Mouse (Mus musculus): ENCODE measurements around the gene Cd38.
"Not testable (repeated sequence)": the region's sequence is repeated elsewhere in the genome, so short reads cannot be mapped to it uniquely, and the experiment has no call there.

Cd38 gene

GRCm38 (mm10) chr5:43859663-43860062, 8.7 kb upstream of the Cd38 start:
- DNase-seq (ENCODE audit: low read depth, low spot score), result no peak

DNA sequence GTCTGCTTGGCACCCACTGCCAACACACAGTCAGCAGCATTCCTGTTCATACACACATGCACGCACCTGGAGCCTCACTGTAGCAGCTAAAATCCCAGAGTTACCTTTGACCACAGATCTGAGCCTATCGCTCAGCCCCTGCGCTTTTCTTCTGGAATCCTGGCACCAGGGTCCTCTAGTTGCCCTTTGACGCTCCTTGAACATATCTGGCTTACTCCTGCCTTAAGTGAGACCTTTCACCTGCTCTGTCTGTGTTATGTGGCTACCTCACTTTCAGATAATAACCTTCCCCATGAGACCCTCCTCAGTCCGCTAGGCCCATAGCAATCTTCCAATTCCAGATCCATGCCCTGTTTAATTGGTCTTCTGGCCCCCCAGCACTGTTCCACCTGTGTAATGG, 8.3 kb upstream of the Cd38 start:
- DNase-seq (ENCODE audit: low read depth, low spot score), result no peak

DNA sequence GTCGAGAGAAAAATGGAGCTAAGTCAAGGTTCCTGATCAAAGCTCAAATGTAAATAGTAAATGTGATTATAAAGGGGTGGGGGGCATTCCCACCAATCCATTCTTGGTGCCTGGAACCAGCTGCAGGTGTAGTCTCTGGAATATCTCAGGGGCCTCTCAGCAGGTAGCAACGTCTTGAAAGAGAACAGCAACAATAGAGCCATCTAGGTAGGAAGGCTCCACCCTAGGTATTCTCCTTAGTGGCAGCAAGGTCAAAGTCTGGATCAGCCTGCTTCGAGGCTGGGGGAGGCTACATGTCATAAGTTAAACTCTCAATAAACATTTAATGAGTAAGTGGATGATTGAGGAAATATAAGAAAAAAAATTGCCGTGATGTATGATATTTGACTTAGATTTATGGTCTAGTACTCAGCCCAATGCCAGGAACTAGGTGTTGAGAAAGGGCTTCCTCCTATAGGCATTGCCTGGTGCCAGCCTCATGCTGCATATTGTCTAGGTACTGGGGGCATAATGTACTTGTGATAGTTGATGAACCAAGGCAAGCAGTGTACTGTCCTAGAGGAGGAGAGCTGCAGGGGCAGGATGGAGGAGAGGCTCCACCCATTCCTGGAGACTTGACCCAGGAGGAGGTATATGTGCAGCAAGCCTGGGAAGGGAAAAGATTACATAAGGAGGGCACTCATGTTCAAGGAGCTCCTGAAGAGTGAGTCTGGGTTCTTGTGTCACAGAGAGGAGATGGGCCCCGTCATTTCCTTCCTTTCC, 7.5 kb upstream of the Cd38 start:
- DNase-seq (ENCODE audit: low read depth, low spot score), result no peak

- no peak for DNase-seq (ENCODE audit: low read depth, low spot score)
Observed at GRCm38 (mm10) chr5:43863642-43864041, 4.7 kb upstream of the Cd38 start.

DNA sequence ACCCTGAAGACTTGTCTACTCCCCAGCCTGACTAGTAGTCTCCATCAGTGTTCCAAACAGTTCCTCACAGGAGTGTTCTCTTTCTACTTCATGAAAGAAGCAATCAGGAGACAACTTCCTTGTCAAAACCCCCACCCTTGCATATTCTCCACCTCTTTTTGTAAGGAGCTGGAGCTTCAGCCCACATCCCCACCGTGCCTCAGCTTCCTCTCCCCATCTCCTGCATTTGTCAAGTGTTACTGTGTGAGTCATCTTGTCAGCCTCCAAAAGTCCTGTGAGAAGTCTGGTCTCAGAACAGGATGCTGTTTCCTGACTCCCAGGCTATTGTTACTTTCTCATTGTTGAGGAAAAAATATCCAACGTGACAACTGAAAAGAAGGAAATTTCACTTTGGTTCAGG, 3.0 kb upstream of the Cd38 start:
- DNase-seq (ENCODE audit: low read depth, low spot score), result peak; percentile 66

- peak; percentile 66 for DNase-seq (ENCODE audit: low read depth, low spot score)
Observed at GRCm38 (mm10) chr5:43868711-43869600, 603 bp downstream of the Cd38 start.

DNA sequence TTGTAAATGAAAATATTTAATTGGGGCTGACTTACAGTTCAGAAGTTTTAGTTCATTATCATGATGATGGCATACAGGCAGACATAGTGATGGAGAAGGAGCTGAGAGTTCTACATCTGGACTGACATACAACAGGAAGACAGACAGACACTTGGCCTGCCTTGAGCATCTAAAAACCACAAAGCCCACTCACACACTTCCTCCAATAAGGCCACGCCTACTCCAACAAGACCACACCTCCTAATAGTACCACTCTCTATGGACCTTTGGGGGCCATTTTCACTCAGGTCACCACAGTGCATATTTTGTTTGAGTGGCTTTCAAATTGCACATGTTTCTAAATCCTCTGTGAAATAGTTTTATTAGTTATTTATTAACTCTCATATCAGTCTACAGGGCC, 3.5 kb downstream of the Cd38 start:
- no peak for DNase-seq (ENCODE audit: low read depth, low spot score)

GRCm38 (mm10) chr5:43872652-43873051, 4.3 kb downstream of the Cd38 start:
- DNase-seq (ENCODE audit: low read depth, low spot score), result no peak

- no peak for DNase-seq (ENCODE audit: low read depth, low spot score)
Observed at GRCm38 (mm10) chr5:43882034-43882433, 13.7 kb downstream of the Cd38 start.

- no peak for DNase-seq (ENCODE audit: low read depth, low spot score)
Observed at GRCm38 (mm10) chr5:43885060-43885820, 16.9 kb downstream of the Cd38 start.

DNA sequence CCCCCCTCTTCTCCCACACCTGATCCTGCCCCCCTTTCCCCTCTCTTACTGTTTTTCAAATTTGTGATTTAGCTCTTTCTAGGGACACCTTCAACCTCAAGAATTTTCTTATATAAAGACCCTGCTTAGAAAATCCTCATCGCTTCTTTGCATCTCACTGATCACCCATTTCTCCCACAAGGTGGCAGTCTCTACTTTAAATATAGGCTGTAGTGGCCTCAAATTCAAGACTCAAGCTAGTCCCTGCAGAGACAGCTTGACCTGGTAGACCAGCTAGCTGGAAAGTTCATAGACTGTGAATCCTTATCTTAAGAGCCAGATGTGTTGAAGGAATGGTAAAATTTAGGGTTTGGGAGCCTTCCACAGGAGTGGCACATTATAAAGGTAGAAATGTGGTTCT, 24.0 kb downstream of the Cd38 start:
- peak; percentile 79 for DNase-seq (ENCODE audit: low read depth, low spot score)

DNA sequence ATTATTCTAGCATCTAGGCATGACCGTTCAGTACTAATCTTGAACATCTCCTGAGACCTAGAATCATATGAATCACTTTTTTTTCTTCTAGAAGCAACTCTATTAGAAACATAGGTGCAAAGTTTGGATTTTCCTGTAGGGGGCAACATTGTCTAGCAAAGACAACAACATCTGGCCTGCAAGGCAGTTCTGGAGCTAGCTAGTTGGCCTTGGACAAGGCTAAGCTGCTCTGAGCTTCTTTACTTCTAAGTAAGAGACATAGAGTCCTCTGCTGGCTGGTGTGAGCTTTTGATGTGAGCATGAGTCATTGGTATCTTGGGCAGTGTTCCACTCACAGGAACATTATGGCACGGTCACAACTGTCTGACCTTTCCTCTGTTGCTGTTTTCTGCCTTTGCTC, 25.8 kb downstream of the Cd38 start:
- DNase-seq (ENCODE audit: low read depth, low spot score), result peak; percentile 96

DNA sequence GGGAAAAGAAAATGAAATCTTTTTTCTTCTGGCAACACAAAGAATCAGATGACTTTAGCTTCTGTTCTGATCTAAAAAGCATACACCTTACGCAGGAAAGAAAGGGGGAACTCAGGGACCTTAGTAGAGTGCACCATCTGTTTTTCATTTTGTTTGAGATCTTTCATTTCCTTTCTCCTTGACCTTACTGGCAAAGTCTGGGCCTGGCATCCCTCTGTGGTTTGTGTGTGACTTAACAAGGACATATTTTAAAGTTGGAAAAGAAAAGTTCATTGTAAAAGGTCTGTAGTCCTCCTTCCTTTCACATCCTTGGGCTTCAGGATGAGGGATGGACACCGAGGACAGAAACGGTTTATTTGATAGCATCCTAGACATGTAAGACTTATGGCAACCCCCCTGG, 27.6 kb downstream of the Cd38 start:
- peak; percentile 73 for DNase-seq (ENCODE audit: low read depth, low spot score)

GRCm38 (mm10) chr5:43904685-43905084, 36.3 kb downstream of the Cd38 start:
- DNase-seq (ENCODE audit: low read depth, low spot score), result no peak

- no peak for DNase-seq (ENCODE audit: low read depth, low spot score)
Observed at GRCm38 (mm10) chr5:43909213-43909612, 40.9 kb downstream of the Cd38 start.

- DNase-seq (ENCODE audit: low read depth, low spot score), result no peak
Observed at GRCm38 (mm10) chr5:43910006-43910405, 41.7 kb downstream of the Cd38 start.

DNA sequence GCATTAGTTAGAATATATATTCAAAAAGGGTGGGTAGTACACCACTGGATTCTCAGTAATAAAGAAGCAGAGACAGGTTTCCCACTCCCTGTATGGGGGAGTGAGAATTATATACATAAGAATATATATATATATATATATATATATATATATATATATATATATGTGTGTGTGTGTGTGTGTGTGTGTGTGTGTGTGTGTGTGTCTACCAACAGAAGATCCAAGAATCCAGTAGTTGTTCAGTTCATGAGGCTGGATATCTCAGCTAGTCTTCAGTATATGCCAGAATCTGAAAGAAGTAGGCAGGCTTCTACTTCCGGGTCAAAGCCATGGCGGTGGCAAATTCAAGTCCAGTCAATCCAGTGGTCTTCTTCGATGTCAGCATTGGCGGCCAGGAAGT, 44.5 kb downstream of the Cd38 start, which contains the start of gene Gm7879:
Gene Gm7879 (plus strand): TSS at position 301 of the 400 bp plus-strand sequence.
- DNase-seq (ENCODE audit: low read depth, low spot score), result not testable (repeated sequence)

DNA sequence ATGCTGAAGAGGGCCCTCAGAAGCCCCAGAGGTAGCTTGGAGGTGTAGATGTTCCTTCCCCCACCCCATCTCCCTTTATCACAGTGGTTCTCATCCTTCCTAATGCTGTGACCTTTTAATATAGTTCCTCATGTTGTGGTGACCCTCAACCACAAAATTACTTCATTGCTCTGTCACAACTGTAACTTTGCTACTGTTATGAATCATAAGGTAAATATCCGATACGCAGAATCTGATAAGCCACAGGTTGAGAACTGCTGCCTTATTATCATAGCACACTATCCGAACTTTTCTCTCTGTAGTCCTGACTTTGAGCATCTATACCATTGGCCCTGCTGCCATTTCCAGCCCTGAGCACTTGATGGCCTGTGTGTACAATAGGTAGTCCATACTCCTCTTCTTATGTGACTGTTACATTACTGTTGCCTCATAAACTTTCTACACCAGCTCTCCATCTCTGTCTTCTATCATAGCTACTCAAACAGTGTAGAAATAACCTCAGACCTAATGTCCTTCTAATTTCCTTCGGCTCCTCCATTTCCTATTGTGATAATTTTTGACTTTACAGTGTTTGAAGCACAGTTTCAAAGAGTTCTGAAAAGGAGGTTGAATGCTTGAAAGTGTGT, 47.0 kb downstream of the Cd38 start:
- DNase-seq (ENCODE audit: low read depth, low spot score), result no peak

GRCm38 (mm10) chr5:43921877-43922276, 53.5 kb downstream of the Cd38 start:
- DNase-seq (ENCODE audit: low read depth, low spot score), result no peak

- DNase-seq (ENCODE audit: low read depth, low spot score), result peak; percentile 86
Observed at GRCm38 (mm10) chr5:43923933-43924332, 55.6 kb downstream of the Cd38 start.

DNA sequence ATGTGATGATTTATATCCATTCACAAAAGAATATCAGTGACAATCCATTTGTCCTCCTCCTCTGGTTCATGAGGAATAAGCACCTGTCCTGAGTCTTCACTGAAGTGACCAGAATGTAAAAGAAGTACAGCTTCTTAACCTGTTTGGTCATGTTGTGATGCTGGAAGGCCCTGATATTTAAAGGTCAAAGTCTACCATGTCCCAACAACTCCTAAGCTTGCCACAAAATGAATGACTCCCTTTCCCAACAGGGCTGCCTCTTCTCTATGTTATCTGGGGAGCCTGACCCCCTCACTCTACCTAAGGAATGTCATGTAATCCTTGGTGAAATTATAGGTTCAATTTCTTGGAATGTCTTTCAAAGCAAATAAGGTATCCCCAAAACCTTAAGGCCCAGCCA, 59.4 kb downstream of the Cd38 start:
- DNase-seq (ENCODE audit: low read depth, low spot score), result no peak

GRCm38 (mm10) chr5:43933269-43933668, 64.9 kb downstream of the Cd38 start:
- no peak for DNase-seq (ENCODE audit: low read depth, low spot score)

Data from 3T3-L1 (cell line).